In the genomic region with DNA sequence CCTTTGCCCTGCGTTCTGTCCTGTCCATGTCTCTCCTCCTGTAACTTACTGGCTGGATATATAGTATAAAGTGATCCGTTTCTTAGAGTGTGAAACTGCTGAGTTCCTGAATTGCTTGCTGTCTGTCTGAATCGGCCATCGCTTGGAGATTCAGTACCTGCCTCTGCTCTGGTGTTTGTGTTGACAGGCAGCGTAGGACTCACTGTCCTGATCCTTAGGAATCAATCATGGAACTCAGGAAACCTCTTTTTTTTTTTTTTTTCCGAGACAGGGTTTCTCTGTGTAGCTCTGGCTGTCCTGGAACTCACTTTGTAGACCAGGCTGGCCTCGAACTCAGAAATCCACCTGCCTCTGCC, we compare ENCODE assay signal across 17 mouse cellular contexts. TPM values are rescaled to one million over a fixed set of nuclear protein-coding genes. Genes with fewer than 3 reads are reported as not detected.
A peak's percentile ranks its signal among the peaks of the same experiment; 100 is the strongest.
DNase-seq lines count a peak whose midpoint lies in the region; ATAC-seq and TF ChIP-seq lines count a peak whose summit lies in the region.
"Had no signal": no experiment of that assay in that cellular context is flagged by ENCODE, and none has a peak within 500 bp of the region (broad histone marks: within the 10 kb centered on the region; RNA-seq: fewer than 3 reads in every experiment).

No protein-coding gene starts in this region.

- H3K4me3 ChIP-seq in forebrain, embryonic 10.5 days = no peak overlapping the region
- no peak overlapping the region for H3K4me3 ChIP-seq in forebrain, embryonic 14.5 days (ENCODE audit: low read depth, low read length)
- H3K4me3 ChIP-seq in intestine, embryonic 16.5 days (ENCODE audit: low read length) = no peak overlapping the region
- no peak overlapping the region for H3K4me3 ChIP-seq in intestine, embryonic 15.5 days (replicated peaks)
- H3K4me3 ChIP-seq in E14TG2a.4 (replicated peaks; ENCODE audit: low read length) = peak overlapping the region; percentile 63
- H3K4me3 ChIP-seq in liver, embryonic 12.5 days = 0 out of 2 replicates have a peak overlapping the region, but pooled peaks have one; percentile 0
- H3K4me3 ChIP-seq: limb, embryonic 12.5 days; neural tube, embryonic 13.5 days had no signal

- H3K27me3 ChIP-seq in forebrain, embryonic 10.5 days (ENCODE audit: poor library complexity, severe bottlenecking) = no peaks in the 10 kb centered on the region
- H3K27me3 ChIP-seq in forebrain, embryonic 14.5 days (replicated peaks; ENCODE audit: control insufficient read depth, insufficient read depth, low read length) = no peaks in the 10 kb centered on the region
- no peaks in the 10 kb centered on the region for H3K27me3 ChIP-seq in intestine, embryonic 16.5 days (replicated peaks; ENCODE audit: control insufficient read depth, insufficient read depth, low read length)
- no peaks in the 10 kb centered on the region for H3K27me3 ChIP-seq in intestine, embryonic 15.5 days (replicated peaks)
- no peaks in the 10 kb centered on the region for H3K27me3 ChIP-seq in E14TG2a.4 (ENCODE audit: insufficient read depth, low read length)
- H3K27me3 ChIP-seq in liver, embryonic 12.5 days (replicated peaks) = peaks cover 12% of the 10 kb centered on the region; the same call in 1 of the 2 replicates
- H3K27me3 ChIP-seq: CH12.LX; limb, embryonic 12.5 days; neural tube, embryonic 13.5 days had no signal

- H3K9ac ChIP-seq in forebrain, embryonic 14.5 days (ENCODE audit: low read length) = no peak overlapping the region
- peak overlapping the region; percentile 45 for H3K9ac ChIP-seq in intestine, embryonic 16.5 days (ENCODE audit: low read depth, low read length)
- no peak overlapping the region for H3K9ac ChIP-seq in intestine, embryonic 15.5 days
- H3K9ac ChIP-seq in liver, embryonic 12.5 days = peak overlapping the region; percentile 50; the same call in 1 of the 2 replicates
- H3K9ac ChIP-seq: limb, embryonic 12.5 days; neural tube, embryonic 13.5 days had no signal

- H3K4me2 ChIP-seq in forebrain, embryonic 14.5 days (ENCODE audit: low read length) = no peak overlapping the region
- no peak overlapping the region; the same call in 1 of the 2 replicates for H3K4me2 ChIP-seq in intestine, embryonic 16.5 days (ENCODE audit: low read depth, low read length)
- no peak overlapping the region for H3K4me2 ChIP-seq in intestine, embryonic 15.5 days (replicated peaks)
- peak overlapping the region; percentile 45 for H3K4me2 ChIP-seq in liver, embryonic 12.5 days
- H3K4me2 ChIP-seq: limb, embryonic 12.5 days; neural tube, embryonic 13.5 days had no signal

- H3K27ac ChIP-seq in forebrain, embryonic 10.5 days = peak overlapping the region; percentile 57; the same call in 1 of the 2 replicates
- no peak overlapping the region for H3K27ac ChIP-seq in forebrain, embryonic 14.5 days (ENCODE audit: low read depth, low read length)
- H3K27ac ChIP-seq in intestine, embryonic 16.5 days (ENCODE audit: low read length) = no peak overlapping the region; the same call in 1 of the 2 replicates
- H3K27ac ChIP-seq in intestine, embryonic 15.5 days = no peak overlapping the region
- H3K27ac ChIP-seq in liver, embryonic 12.5 days = peak overlapping the region; percentile 63
- H3K27ac ChIP-seq: limb, embryonic 12.5 days; neural tube, embryonic 13.5 days had no signal

- ATAC-seq in forebrain, embryonic 14.5 days = no peak
- ATAC-seq in intestine, embryonic 16.5 days = no peak
- no peak for ATAC-seq in intestine, embryonic 15.5 days
- no peak for ATAC-seq in liver, embryonic 12.5 days
- ATAC-seq in granulocyte monocyte progenitor cell, adult 5-6 weeks (replicated peaks; ENCODE audit: poor library complexity, severe bottlenecking) = no peak
- ATAC-seq: hindbrain, embryonic 16.5 days had no signal

- peaks cover 38% of the 10 kb centered on the region for H3K4me1 ChIP-seq in forebrain, embryonic 10.5 days
- H3K4me1 ChIP-seq in forebrain, embryonic 14.5 days (ENCODE audit: control insufficient read depth, insufficient read depth, low read length) = peaks cover 22% of the 10 kb centered on the region
- peaks cover 16% of the 10 kb centered on the region for H3K4me1 ChIP-seq in intestine, embryonic 16.5 days (ENCODE audit: control insufficient read depth, insufficient read depth, low read length)
- peaks cover 12% of the 10 kb centered on the region for H3K4me1 ChIP-seq in intestine, embryonic 15.5 days (replicated peaks)
- H3K4me1 ChIP-seq in E14TG2a.4 (replicated peaks; ENCODE audit: low read depth, low read length) = peaks cover 59% of the 10 kb centered on the region
- peaks cover 35% of the 10 kb centered on the region for H3K4me1 ChIP-seq in liver, embryonic 12.5 days

- no peak for TF ChIP-seq CTCF in E14TG2a.4 (conservative IDR thresholded peaks at IDR 0.05; ENCODE audit: low read length)

- WGBS in forebrain, embryonic 10.5 days = 88% methylated on average over 7 of the region's 7 CpGs
- WGBS in forebrain, embryonic 14.5 days = 91% methylated on average over 7 of the region's 7 CpGs
- WGBS in intestine, embryonic 16.5 days = 58% methylated on average over 7 of the region's 7 CpGs
- WGBS in intestine, embryonic 15.5 days = 57% methylated on average over 7 of the region's 7 CpGs
- WGBS in liver, embryonic 12.5 days (ENCODE audit: insufficient replicate concordance) = 57% methylated on average over 7 of the region's 7 CpGs

- DNase-seq in forebrain, embryonic 10.5 days (ENCODE audit: extremely low spot score, low spot score) = no peak
- DNase-seq in forebrain, embryonic 14.5 days (ENCODE audit: low spot score) = no peak
- DNase-seq in left cerebral cortex, adult 11 months (ENCODE audit: low spot score) = no peak
- DNase-seq: adrenal gland, postnatal 10 days; cerebellum, adult 8-10 months; embryo, embryonic 11 days; gastrocnemius, postnatal 25 days; lung, postnatal 14 days had no signal

- H3K36me3 ChIP-seq in forebrain, embryonic 10.5 days (replicated peaks) = peaks cover 2% of the 10 kb centered on the region; the same call in 1 of the 2 replicates
- no peaks in the 10 kb centered on the region for H3K36me3 ChIP-seq in forebrain, embryonic 14.5 days (ENCODE audit: control insufficient read depth, insufficient read depth, low read length)
- no peaks in the 10 kb centered on the region for H3K36me3 ChIP-seq in intestine, embryonic 16.5 days (ENCODE audit: control insufficient read depth, insufficient read depth, low read length)
- no peaks in the 10 kb centered on the region for H3K36me3 ChIP-seq in intestine, embryonic 15.5 days
- peaks cover 9% of the 10 kb centered on the region for H3K36me3 ChIP-seq in E14TG2a.4 (ENCODE audit: insufficient read depth, low read length)
- H3K36me3 ChIP-seq in liver, embryonic 12.5 days = no peaks in the 10 kb centered on the region
- H3K36me3 ChIP-seq: limb, embryonic 12.5 days; neural tube, embryonic 13.5 days had no signal

- H3K9me3 ChIP-seq in forebrain, embryonic 10.5 days = peaks cover under 1% of the 10 kb centered on the region; the same call in 1 of the 2 replicates
- no peaks in the 10 kb centered on the region for H3K9me3 ChIP-seq in forebrain, embryonic 14.5 days (replicated peaks; ENCODE audit: control insufficient read depth, low read length)
- no peaks in the 10 kb centered on the region for H3K9me3 ChIP-seq in intestine, embryonic 16.5 days (ENCODE audit: control insufficient read depth, low read length)
- H3K9me3 ChIP-seq in intestine, embryonic 15.5 days = no peaks in the 10 kb centered on the region
- H3K9me3 ChIP-seq in E14TG2a.4 (ENCODE audit: low read length) = no peaks in the 10 kb centered on the region
- no peaks in the 10 kb centered on the region for H3K9me3 ChIP-seq in liver, embryonic 12.5 days (replicated peaks)
- H3K9me3 ChIP-seq: limb, embryonic 12.5 days; neural tube, embryonic 13.5 days had no signal

RNA-seq across cellular contexts. Expression of a gene that starts 17.7 kb away (rescaled TPM):
- polyA plus RNA-seq in forebrain, embryonic 10.5 days (2016; fragmentation: Nextera tagmentation; extraction: Ambion mirVana) = 3,994 and 4,016 TPM in 2 replicates
- 4,517 and 5,265 TPM in 2 replicates for polyA plus RNA-seq in forebrain, embryonic 14.5 days (2014; fragmentation: Nextera tagmentation; extraction: Ambion mirVana)
- polyA plus RNA-seq in intestine, embryonic 16.5 days (2015; fragmentation: Nextera tagmentation; extraction: Ambion mirVana) = 4,065 and 4,271 TPM in 2 replicates
- polyA plus RNA-seq in intestine, embryonic 15.5 days (2015; fragmentation: Nextera tagmentation; extraction: Ambion mirVana) = 4,456 and 4,538 TPM in 2 replicates
- 2,705 and 2,706 TPM in 2 replicates for polyA plus RNA-seq in liver, embryonic 12.5 days (2016; fragmentation: Nextera tagmentation; extraction: Ambion mirVana)
- 11,615 and 12,636 TPM in 2 replicates for total RNA-seq in granulocyte monocyte progenitor cell, adult 5-6 weeks (2014; fragmentation: Nextera tagmentation)
- total RNA-seq in granulocyte monocyte progenitor cell, adult 5-6 weeks (2017) = 9,337 and 10,965 TPM in 2 replicates

RNA-seq across cellular contexts. Expression of a gene that starts 58.1 kb away (rescaled TPM):
- polyA plus RNA-seq in forebrain, embryonic 10.5 days (2016; fragmentation: Nextera tagmentation; extraction: Ambion mirVana) = 0.58 and 0.88 TPM in 2 replicates
- polyA plus RNA-seq in forebrain, embryonic 14.5 days (2014; fragmentation: Nextera tagmentation; extraction: Ambion mirVana) = 0.52 and 0.56 TPM in 2 replicates
- polyA plus RNA-seq in intestine, embryonic 16.5 days (2015; fragmentation: Nextera tagmentation; extraction: Ambion mirVana) = 0.24 and 0.48 TPM in 2 replicates
- polyA plus RNA-seq in intestine, embryonic 15.5 days (2015; fragmentation: Nextera tagmentation; extraction: Ambion mirVana) = 0.32 and 0.64 TPM in 2 replicates
- polyA plus RNA-seq in liver, embryonic 12.5 days (2016; fragmentation: Nextera tagmentation; extraction: Ambion mirVana) = 1.0 and 1.1 TPM in 2 replicates
- total RNA-seq in granulocyte monocyte progenitor cell, adult 5-6 weeks (2014; fragmentation: Nextera tagmentation) = not detected in 2 replicates
- 0.46 TPM in 1 of 2 replicates, not detected in the other for total RNA-seq in granulocyte monocyte progenitor cell, adult 5-6 weeks (2017)
- total RNA-seq: gastrocnemius, postnatal 25 days had no signal

RNA-seq across cellular contexts. Expression of a gene that starts 58.7 kb away (rescaled TPM):
- polyA plus RNA-seq in forebrain, embryonic 10.5 days (2016; fragmentation: Nextera tagmentation; extraction: Ambion mirVana) = 23.5 and 26.1 TPM in 2 replicates
- 23.0 and 25.5 TPM in 2 replicates for polyA plus RNA-seq in forebrain, embryonic 14.5 days (2014; fragmentation: Nextera tagmentation; extraction: Ambion mirVana)
- polyA plus RNA-seq in intestine, embryonic 16.5 days (2015; fragmentation: Nextera tagmentation; extraction: Ambion mirVana) = 25.0 and 27.0 TPM in 2 replicates
- 24.2 and 24.6 TPM in 2 replicates for polyA plus RNA-seq in intestine, embryonic 15.5 days (2015; fragmentation: Nextera tagmentation; extraction: Ambion mirVana)
- 29.3 and 33.3 TPM in 2 replicates for polyA plus RNA-seq in liver, embryonic 12.5 days (2016; fragmentation: Nextera tagmentation; extraction: Ambion mirVana)
- 27.8 and 43.2 TPM in 2 replicates for total RNA-seq in granulocyte monocyte progenitor cell, adult 5-6 weeks (2014; fragmentation: Nextera tagmentation)
- 30.2 and 31.5 TPM in 2 replicates for total RNA-seq in granulocyte monocyte progenitor cell, adult 5-6 weeks (2017)

Comparison
In these comparisons a context has a peak if more than half of its experiments do, and no peak if none do; other contexts are left out.
1. H3K27ac ChIP-seq: peak in forebrain, embryonic 10.5 days (single experiment) and liver, embryonic 12.5 days (single experiment); none in forebrain, embryonic 14.5 days (single experiment), intestine, embryonic 16.5 days (single experiment) and intestine, embryonic 15.5 days (single experiment).
2. H3K9ac ChIP-seq: peak in intestine, embryonic 16.5 days (single experiment) and liver, embryonic 12.5 days (single experiment); none in forebrain, embryonic 14.5 days (single experiment) and intestine, embryonic 15.5 days (single experiment).
3. H3K4me3 ChIP-seq: peak in E14TG2a.4 (single experiment) and liver, embryonic 12.5 days (single experiment); none in forebrain, embryonic 10.5 days (single experiment), forebrain, embryonic 14.5 days (single experiment), intestine, embryonic 16.5 days (single experiment) and intestine, embryonic 15.5 days (single experiment).